Mouse (Mus musculus): ENCODE data around the gene Rasa4. TPM values are rescaled to one million over a fixed set of nuclear protein-coding genes. Genes with fewer than 3 reads are reported as not detected.
A peak's percentile ranks its signal among the peaks of the same experiment; 100 is the strongest.

Rasa4 gene
- total and polyA plus RNA-seq, 3 experiments: 1.4 to 2.5 TPM; not detected in 1

DNA sequence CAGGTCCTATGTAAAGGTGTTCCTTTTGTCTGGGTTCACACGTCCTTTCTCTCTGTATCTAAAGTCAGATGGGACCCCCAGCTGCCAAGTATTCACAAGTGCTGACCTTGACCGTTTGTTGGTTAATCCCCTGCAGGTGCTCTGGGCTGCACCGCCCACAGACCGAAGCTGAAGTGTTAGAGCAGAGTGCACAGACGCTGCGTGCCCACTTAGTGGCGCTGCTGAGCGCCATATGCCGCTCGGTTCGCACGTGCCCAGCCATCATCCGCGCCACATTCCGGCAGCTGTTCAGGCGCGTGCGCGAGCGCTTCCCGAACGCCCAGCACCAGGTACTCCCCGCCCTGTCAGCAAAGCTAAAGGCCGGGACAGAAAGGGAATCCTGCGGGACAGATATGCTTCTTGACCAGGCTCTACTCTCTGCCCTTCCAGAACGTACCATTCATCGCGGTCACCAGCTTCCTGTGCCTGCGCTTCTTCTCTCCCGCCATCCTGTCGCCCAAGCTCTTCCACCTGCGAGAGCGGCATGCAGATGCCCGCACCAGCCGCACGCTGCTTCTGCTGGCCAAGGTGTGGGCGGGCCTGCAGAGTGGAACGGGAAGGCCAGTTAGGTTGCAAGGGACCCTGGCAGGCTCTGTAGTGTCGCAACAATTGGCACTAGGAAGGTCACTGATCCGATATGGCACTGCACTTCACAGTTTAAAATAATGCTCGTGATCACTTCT, 18.5 kb downstream of the Rasa4 start (continued):
- TF ChIP-seq MEF2A (IDR thresholded peaks at IDR 0.05; ENCODE audit: extremely low read depth, insufficient replicate concordance, low read depth, low read length, poor library complexity, severe bottlenecking) (no peak), ELF1 (IDR thresholded peaks at IDR 0.05; ENCODE audit: low read depth, low read length) (no peak)

DNA sequence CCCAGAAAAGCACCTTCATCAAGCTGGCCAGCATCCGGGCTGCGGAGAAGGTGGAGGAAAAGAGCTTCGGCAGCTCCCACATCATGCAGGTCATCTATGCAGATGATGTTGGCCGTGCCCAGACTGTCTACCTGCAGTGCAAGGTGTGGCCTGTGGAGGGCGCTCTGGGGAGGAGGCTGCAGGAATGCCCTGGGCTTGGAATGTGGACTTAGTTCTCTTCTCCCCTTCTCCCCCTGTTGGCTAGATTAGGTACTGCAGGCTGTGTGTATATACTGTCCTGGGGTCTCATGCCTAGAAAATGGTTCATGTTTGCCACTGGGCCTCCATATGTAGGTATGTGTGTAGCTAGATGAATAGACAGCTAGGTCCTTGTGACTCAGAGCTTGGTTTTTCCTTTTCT, 20.8 kb downstream of the Rasa4 start:
- Histone ChIP-seq H3K9ac (ENCODE audit: control insufficient read depth, low read depth, low read length, poor library complexity, severe bottlenecking) (no peak overlapping the region), H3K27me3 (ENCODE audit: control insufficient read depth in 1 of 2, insufficient read depth in 2 of 2, low read length in 2 of 2) (no peaks in the 10 kb centered on the region), H3K4me1 (ENCODE audit: control insufficient read depth in 1 of 2, insufficient read depth in 2 of 2, low read length in 2 of 2) (peaks cover 4 to 19% of the 10 kb centered on the region in 2 experiments; a peak in 3 of 4 replicates), H3K79me2 (ENCODE audit: control insufficient read depth, insufficient read depth, low read length, poor library complexity) (no peaks in the 10 kb centered on the region), H3K4me3 (ENCODE audit: control insufficient read depth in 1 of 2, insufficient read depth in 1 of 2, low read depth in 2 of 2, low read length in 2 of 2) (no peak overlapping the region), H3K9me3 (replicated peaks; ENCODE audit: insufficient read depth, low read length) (no peaks in the 10 kb centered on the region), H3K36me3 (ENCODE audit: control insufficient read depth in 1 of 2, insufficient read depth in 2 of 2, low read length in 2 of 2) (peaks cover 0 to 10% of the 10 kb centered on the region in 2 experiments; a peak in 2 of 4 replicates), H3K27ac (ENCODE audit: control insufficient read depth, low read depth, low read length) (no peak overlapping the region)
- TF ChIP-seq SMC3 (IDR thresholded peaks at IDR 0.05; ENCODE audit: low read depth, low read length): peak; percentile 19; the same call in 1 of the 2 replicates
- TF ChIP-seq CTCF (IDR thresholded peaks at IDR 0.05 in 2 of 3, conservative IDR thresholded peaks at IDR 0.05 in 1 of 3; ENCODE audit: control insufficient read depth in 1 of 3, insufficient read depth in 1 of 3, low read depth in 2 of 3, low read length in 3 of 3, poor library complexity in 1 of 3, severe bottlenecking in 1 of 3): peak; percentile 58 to 81 (median 76)
- TF ChIP-seq RCOR1 (IDR thresholded peaks at IDR 0.05; ENCODE audit: low read depth, low read length): no peak
- DNase-seq (ENCODE audit: low read depth, low spot score): peak; percentile 73

DNA sequence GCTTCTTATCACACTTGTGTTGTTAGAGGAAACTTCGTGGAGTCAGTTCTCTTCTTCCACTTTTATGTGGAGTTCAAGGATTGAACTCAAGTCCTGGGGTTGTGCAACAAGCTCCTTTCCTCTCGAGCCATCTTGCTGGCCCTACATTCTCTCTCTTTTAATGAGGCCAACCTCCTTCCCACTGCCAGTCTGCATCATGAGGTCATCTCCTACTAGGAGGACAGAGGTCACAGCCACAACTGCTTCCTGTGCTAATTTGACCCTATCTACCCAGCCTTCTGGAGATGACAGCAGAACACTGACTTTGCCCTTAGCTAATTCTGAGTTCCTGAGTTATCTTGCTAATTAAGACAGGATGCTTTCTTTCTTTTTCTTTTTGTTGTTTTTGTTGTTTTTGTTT, 24.8 kb downstream of the Rasa4 start:
- H3K27me3 ChIP-seq (ENCODE audit: control insufficient read depth in 1 of 2, insufficient read depth in 2 of 2, low read length in 2 of 2): no peaks in the 10 kb centered on the region
- H3K9me3 ChIP-seq (replicated peaks; ENCODE audit: insufficient read depth, low read length): no peaks in the 10 kb centered on the region
- no peak for DNase-seq (ENCODE audit: low read depth, low spot score)
- peaks cover 0 to 7% of the 10 kb centered on the region in 2 experiments; a peak in 2 of 4 replicates for H3K36me3 ChIP-seq (ENCODE audit: control insufficient read depth in 1 of 2, insufficient read depth in 2 of 2, low read length in 2 of 2)
- TF ChIP-seq TBP (IDR thresholded peaks at IDR 0.05; ENCODE audit: low read depth, low read length) (no peak), RAD21 (IDR thresholded peaks at IDR 0.05; ENCODE audit: low read depth, low read length) (no peak), ZKSCAN1 (IDR thresholded peaks at IDR 0.05; ENCODE audit: low read depth, low read length) (no peak), E2F4 (IDR thresholded peaks at IDR 0.05; ENCODE audit: borderline replicate concordance, low read depth, low read length) (no peak), GABPA (IDR thresholded peaks at IDR 0.05; ENCODE audit: low read depth, low read length) (no peak), UBTF (IDR thresholded peaks at IDR 0.05; ENCODE audit: borderline replicate concordance, insufficient read depth, low read depth, low read length) (no peak), JUND (IDR thresholded peaks at IDR 0.05; ENCODE audit: low read depth, low read length) (no peak), USF1 (IDR thresholded peaks at IDR 0.05; ENCODE audit: low read depth, low read length) (no peak), KAT2A (conservative IDR thresholded peaks at IDR 0.05; ENCODE audit: low read depth, low read length) (no peak), ELF1 (IDR thresholded peaks at IDR 0.05; ENCODE audit: low read depth, low read length) (no peak)
- no peak overlapping the region for H3K4me3 ChIP-seq (ENCODE audit: control insufficient read depth in 1 of 2, insufficient read depth in 1 of 2, low read depth in 2 of 2, low read length in 2 of 2)
- peaks cover 4 to 9% of the 10 kb centered on the region in 2 experiments; a peak in 3 of 4 replicates for H3K4me1 ChIP-seq (ENCODE audit: control insufficient read depth in 1 of 2, insufficient read depth in 2 of 2, low read length in 2 of 2)
- no peak overlapping the region for H3K27ac ChIP-seq (ENCODE audit: control insufficient read depth, low read depth, low read length)
- H3K79me2 ChIP-seq (ENCODE audit: control insufficient read depth, insufficient read depth, low read length, poor library complexity): no peaks in the 10 kb centered on the region
- no peak overlapping the region for H3K9ac ChIP-seq (ENCODE audit: control insufficient read depth, low read depth, low read length, poor library complexity, severe bottlenecking)
